Comparison of ENCODE assay signal across 15 mouse cellular contexts in genomic region chr11:93733568-93734185, GRCm38 (mm10).
A peak's percentile ranks its signal among the peaks of the same experiment; 100 is the strongest.
DNase-seq lines count a peak whose midpoint lies in the region; ATAC-seq and TF ChIP-seq lines count a peak whose summit lies in the region.
"Had no signal": no experiment of that assay in that cellular context is flagged by ENCODE, and none has a peak within 500 bp of the region (broad histone marks: within the 10 kb centered on the region; RNA-seq: fewer than 3 reads in every experiment).

No protein-coding gene starts in this region.

- no peaks in the 10 kb centered on the region for H3K4me1 ChIP-seq in kidney, postnatal 0 days (replicated peaks; ENCODE audit: insufficient read depth, low read length)
- no peaks in the 10 kb centered on the region for H3K4me1 ChIP-seq in kidney, embryonic 14.5 days (ENCODE audit: control insufficient read depth, insufficient read depth, low read length)
- H3K4me1 ChIP-seq in CH12.LX (ENCODE audit: control insufficient read depth in 1 of 2, insufficient read depth in 2 of 2) = no peaks in the 10 kb centered on the region
- no peaks in the 10 kb centered on the region for H3K4me1 ChIP-seq in stomach, postnatal 0 days (replicated peaks; ENCODE audit: control insufficient read depth, insufficient read depth)
- H3K4me1 ChIP-seq: embryonic facial prominence, embryonic 10.5 days had no signal

- no peak for TF ChIP-seq EP300 in CH12.LX (IDR thresholded peaks at IDR 0.05; ENCODE audit: low read length)
- TF ChIP-seq EP300 in stomach, postnatal 0 days (optimal IDR thresholded peaks at IDR 0.05) = no peak

- in situ Hi-C loops in CH12.LX (cut with MboI; ENCODE audit: low pct_ligation_motif_present, low pct_unique_long_range_greater_than_20kb, low sequenced_read_pairs) = no loop called here

- ATAC-seq in kidney, postnatal 0 days (replicated peaks; ENCODE audit: low FRiP score, low read depth) = no peak
- no peak for ATAC-seq in kidney, embryonic 14.5 days (ENCODE audit: low FRiP score, low TSS enrichment)
- peak; percentile 36 to 51 for ATAC-seq in hematopoietic stem cell, adult 5-6 weeks (replicated peaks in 1 of 2; ENCODE audit: insufficient read depth in 1 of 2, low FRiP score in 2 of 2, low TSS enrichment in 1 of 2, low read depth in 1 of 2, poor library complexity in 2 of 2, severe bottlenecking in 2 of 2)
- ATAC-seq in stomach, postnatal 0 days (ENCODE audit: low FRiP score, low TSS enrichment) = no peak
- no peak for ATAC-seq in CD4-positive, CD25-positive, alpha-beta regulatory T cell, adult 4 months
- ATAC-seq: inflammation-experienced regulatory T-cells, adult 6 months had no signal

- no peak for TF ChIP-seq POLR2A in CH12.LX (IDR thresholded peaks at IDR 0.05; ENCODE audit: low read depth, low read length)

- no peak for TF ChIP-seq CTCF in kidney, postnatal 0 days (IDR thresholded peaks at IDR 0.05; ENCODE audit: low read depth)
- TF ChIP-seq CTCF in CH12.LX (conservative IDR thresholded peaks at IDR 0.05 in 1 of 2, IDR thresholded peaks at IDR 0.05 in 1 of 2; ENCODE audit: low read depth in 2 of 2, low read length in 2 of 2) = no peak
- no peak for TF ChIP-seq CTCF in stomach, postnatal 0 days (IDR thresholded peaks at IDR 0.05; ENCODE audit: low read depth)

- no peaks in the 10 kb centered on the region for H3K27me3 ChIP-seq in kidney, postnatal 0 days (ENCODE audit: insufficient read depth, low read length)
- H3K27me3 ChIP-seq in kidney, embryonic 14.5 days (ENCODE audit: control insufficient read depth, insufficient read depth, low read length) = no peaks in the 10 kb centered on the region
- H3K27me3 ChIP-seq in CH12.LX (replicated peaks) = peaks cover 74% of the 10 kb centered on the region
- H3K27me3 ChIP-seq in stomach, postnatal 0 days (ENCODE audit: control insufficient read depth, insufficient read depth, low read length) = no peaks in the 10 kb centered on the region

- no peak overlapping the region for H3K27ac ChIP-seq in kidney, postnatal 0 days
- no peak overlapping the region for H3K27ac ChIP-seq in kidney, embryonic 14.5 days (ENCODE audit: low read depth, low read length)
- H3K27ac ChIP-seq in CH12.LX (ENCODE audit: insufficient read depth, low read depth) = no peak overlapping the region
- H3K27ac ChIP-seq in stomach, postnatal 0 days (replicated peaks) = no peak overlapping the region
- H3K27ac ChIP-seq: embryonic facial prominence, embryonic 10.5 days; heart, embryonic 10.5 days had no signal

- no peak overlapping the region for H3K9ac ChIP-seq in kidney, postnatal 0 days (ENCODE audit: low read depth, low read length)
- H3K9ac ChIP-seq in kidney, embryonic 14.5 days (ENCODE audit: low read depth, low read length) = no peak overlapping the region
- no peak overlapping the region for H3K9ac ChIP-seq in CH12.LX (ENCODE audit: insufficient read depth, low read depth)
- H3K9ac ChIP-seq in stomach, postnatal 0 days (ENCODE audit: low read length) = no peak overlapping the region

- H3K4me3 ChIP-seq in kidney, postnatal 0 days (replicated peaks; ENCODE audit: low read depth, low read length) = no peak overlapping the region
- H3K4me3 ChIP-seq in kidney, embryonic 14.5 days (ENCODE audit: low read length) = no peak overlapping the region
- H3K4me3 ChIP-seq in CH12.LX (replicated peaks in 1 of 3; ENCODE audit: low read depth in 2 of 3, low read length in 2 of 3, poor library complexity in 1 of 3) = no peak overlapping the region
- no peak overlapping the region for H3K4me3 ChIP-seq in stomach, postnatal 0 days (ENCODE audit: low read depth, low read length)
- H3K4me3 ChIP-seq: embryonic facial prominence, embryonic 10.5 days; heart, embryonic 10.5 days had no signal

- H3K9me3 ChIP-seq in kidney, postnatal 0 days (replicated peaks; ENCODE audit: low read length) = no peaks in the 10 kb centered on the region
- no peaks in the 10 kb centered on the region for H3K9me3 ChIP-seq in kidney, embryonic 14.5 days (ENCODE audit: control insufficient read depth, low read length)
- no peaks in the 10 kb centered on the region for H3K9me3 ChIP-seq in CH12.LX (replicated peaks; ENCODE audit: low read length)
- H3K9me3 ChIP-seq in stomach, postnatal 0 days (ENCODE audit: control insufficient read depth, low read length) = no peaks in the 10 kb centered on the region
- H3K9me3 ChIP-seq: embryonic facial prominence, embryonic 10.5 days; heart, embryonic 10.5 days had no signal

- DNase-seq in embryo, embryonic 10 days (ENCODE audit: low spot score) = peak; percentile 8
- no peak for DNase-seq in embryo, embryonic 9.5 days (ENCODE audit: extremely low spot score)
- DNase-seq in kidney, postnatal 0 days (ENCODE audit: low spot score) = peak; percentile 3
- DNase-seq in CH12.LX (ENCODE audit: extremely low read depth) = no peak
- DNase-seq in stomach, postnatal 0 days (ENCODE audit: low spot score) = no peak
- DNase-seq: cerebellum, adult 18-20 months; layer of hippocampus, adult 9-11 months; lung, postnatal 10 days; right cerebral cortex, postnatal 14 days had no signal

- H3K4me2 ChIP-seq in kidney, postnatal 0 days (ENCODE audit: low read length) = no peak overlapping the region
- H3K4me2 ChIP-seq in kidney, embryonic 14.5 days (replicated peaks; ENCODE audit: low read depth, low read length) = no peak overlapping the region
- H3K4me2 ChIP-seq in CH12.LX (ENCODE audit: insufficient read depth, low read depth, poor library complexity, severe bottlenecking) = peak overlapping the region; percentile 77
- no peak overlapping the region for H3K4me2 ChIP-seq in stomach, postnatal 0 days (replicated peaks; ENCODE audit: low read depth)

- H3K79me2 ChIP-seq in CH12.LX (replicated peaks; ENCODE audit: control insufficient read depth, extremely low read depth, insufficient read depth, poor library complexity, severe bottlenecking) = no peaks in the 10 kb centered on the region

- 51% methylated on average over 11 of the region's 11 CpGs for WGBS in kidney, postnatal 0 days
- 69% methylated on average over 11 of the region's 11 CpGs for WGBS in kidney, embryonic 14.5 days
- 52% methylated on average over 11 of the region's 11 CpGs for WGBS in stomach, postnatal 0 days

- no peaks in the 10 kb centered on the region for H3K36me3 ChIP-seq in kidney, postnatal 0 days (ENCODE audit: insufficient read depth, low read length)
- H3K36me3 ChIP-seq in kidney, embryonic 14.5 days (ENCODE audit: control insufficient read depth, insufficient read depth, low read length) = no peaks in the 10 kb centered on the region
- no peaks in the 10 kb centered on the region for H3K36me3 ChIP-seq in CH12.LX (replicated peaks in 1 of 2; ENCODE audit: control insufficient read depth in 1 of 2, insufficient read depth in 1 of 2, low read length in 1 of 2)
- H3K36me3 ChIP-seq in stomach, postnatal 0 days (ENCODE audit: control insufficient read depth, insufficient read depth, low read length) = no peaks in the 10 kb centered on the region
- H3K36me3 ChIP-seq: embryonic facial prominence, embryonic 10.5 days; heart, embryonic 10.5 days had no signal

- no peak for TF ChIP-seq RAD21 in CH12.LX (IDR thresholded peaks at IDR 0.05; ENCODE audit: low read depth, low read length)

- dilution Hi-C loops in CH12.LX (cut with MboI; ENCODE audit: extremely low pct_ligation_motif_present, extremely low pct_unique_long_range_greater_than_20kb, low sequenced_read_pairs) = no loop called here

TF ChIP-seq in CH12.LX, 34 proteins besides CTCF, POLR2A, EP300 and RAD21:
- TF ChIP-seq MAX (IDR thresholded peaks at IDR 0.05; ENCODE audit: low read length) (no peak), MAFK (IDR thresholded peaks at IDR 0.05; ENCODE audit: insufficient replicate concordance, low read length) (peak; percentile 45; the same call in 1 of the 2 replicates)

Comparison
In these comparisons a context has a peak if more than half of its experiments do, and no peak if none do; other contexts are left out.
1. DNase-seq: peak in embryo, embryonic 10 days (single experiment) and kidney, postnatal 0 days (single experiment); none in embryo, embryonic 9.5 days (single experiment), CH12.LX (single experiment) and stomach, postnatal 0 days (single experiment).
2. ATAC-seq: peak in hematopoietic stem cell, adult 5-6 weeks (2 of 2); none in kidney, postnatal 0 days (single experiment), kidney, embryonic 14.5 days (single experiment), stomach, postnatal 0 days (single experiment) and CD4-positive, CD25-positive, alpha-beta regulatory T cell, adult 4 months (single experiment).